ENCODE assay signal across 10 mouse cellular contexts in genomic region chr10:109746901-109747300, GRCm38 (mm10).
DNase-seq lines count a peak whose midpoint lies in the region; ATAC-seq and TF ChIP-seq lines count a peak whose summit lies in the region.
"Had no signal": no experiment of that assay in that cellular context is flagged by ENCODE, and none has a peak within 500 bp of the region (broad histone marks: within the 10 kb centered on the region; RNA-seq: fewer than 3 reads in every experiment).

No protein-coding gene starts in this region.

- DNase-seq in heart, postnatal 0 days (ENCODE audit: low spot score), result peak; percentile 10
- DNase-seq in heart, postnatal 36 days, result no peak
- DNase-seq in right cerebral cortex, postnatal 10 days (ENCODE audit: low spot score in 2 of 2), result peak; percentile 42 to 57
- DNase-seq in right cerebral cortex, postnatal 4 days, result no peak
- DNase-seq in embryo, embryonic 11.5 days (ENCODE audit: low read depth, low spot score), result peak; percentile 4
- no peak for DNase-seq in thymus, postnatal 14 days
- DNase-seq in layer of hippocampus, postnatal 10 days (ENCODE audit: low spot score in 2 of 2), result no peak
- no peak for DNase-seq in left cerebral cortex, postnatal 36 days (ENCODE audit: low spot score in 2 of 2)
- DNase-seq: kidney, postnatal 25 days; lung, postnatal 36 days had no signal

- H3K4me1 ChIP-seq in heart, postnatal 0 days (ENCODE audit: control insufficient read depth, insufficient read depth), result no peaks in the 10 kb centered on the region

- 0 out of 2 replicates have a peak, but pooled peaks cover 8% of the 10 kb centered on the region for H3K9me3 ChIP-seq in heart, postnatal 0 days (replicated peaks; ENCODE audit: control insufficient read depth, low read length)

- H3K27me3 ChIP-seq in heart, postnatal 0 days (ENCODE audit: control insufficient read depth, insufficient read depth, low read length), result no peaks in the 10 kb centered on the region

- 28% methylated on average over 3 of the region's 3 CpGs for WGBS in heart, postnatal 0 days

- no peaks in the 10 kb centered on the region; the same call in 1 of the 2 replicates for H3K36me3 ChIP-seq in heart, postnatal 0 days (replicated peaks; ENCODE audit: control insufficient read depth, insufficient read depth, low read length)

- no peak overlapping the region for H3K4me3 ChIP-seq in heart, postnatal 0 days (ENCODE audit: low read depth, low read length)

- ATAC-seq in heart, postnatal 0 days (ENCODE audit: insufficient read depth, low read depth), result no peak

- no peak overlapping the region for H3K9ac ChIP-seq in heart, postnatal 0 days (replicated peaks; ENCODE audit: low read depth, low read length)

- no peak overlapping the region for H3K4me2 ChIP-seq in heart, postnatal 0 days (ENCODE audit: low read depth, low read length)

- peak; percentile 49 for TF ChIP-seq CTCF in heart, postnatal 0 days (IDR thresholded peaks at IDR 0.05; ENCODE audit: low read depth)

- no peak overlapping the region for H3K27ac ChIP-seq in heart, postnatal 0 days (ENCODE audit: low read depth)

- intact Hi-C loops in heart, postnatal 36 days (cut with DNase I), result no loop called here
- intact Hi-C loops in left cerebral cortex, postnatal 36 days (cut with DNase I), result no loop called here

- TF ChIP-seq EP300 in heart, postnatal 0 days (IDR thresholded peaks at IDR 0.05; ENCODE audit: low read depth), result no peak

Comparison
In these comparisons a context has a peak if more than half of its experiments do, and no peak if none do; other contexts are left out.
1. DNase-seq: peak in heart, postnatal 0 days (single experiment), right cerebral cortex, postnatal 10 days (2 of 2) and embryo, embryonic 11.5 days (single experiment); none in heart, postnatal 36 days (0 of 2), right cerebral cortex, postnatal 4 days (single experiment), thymus, postnatal 14 days (single experiment), layer of hippocampus, postnatal 10 days (0 of 2) and left cerebral cortex, postnatal 36 days (0 of 2).